Mouse (Mus musculus): ENCODE measurements around the gene Btbd35f11.
"Not testable (repeated sequence)": the region's sequence is repeated elsewhere in the genome, so short reads cannot be mapped to it uniquely, and the experiment has no call there.

The Btbd35f11 gene

DNA sequence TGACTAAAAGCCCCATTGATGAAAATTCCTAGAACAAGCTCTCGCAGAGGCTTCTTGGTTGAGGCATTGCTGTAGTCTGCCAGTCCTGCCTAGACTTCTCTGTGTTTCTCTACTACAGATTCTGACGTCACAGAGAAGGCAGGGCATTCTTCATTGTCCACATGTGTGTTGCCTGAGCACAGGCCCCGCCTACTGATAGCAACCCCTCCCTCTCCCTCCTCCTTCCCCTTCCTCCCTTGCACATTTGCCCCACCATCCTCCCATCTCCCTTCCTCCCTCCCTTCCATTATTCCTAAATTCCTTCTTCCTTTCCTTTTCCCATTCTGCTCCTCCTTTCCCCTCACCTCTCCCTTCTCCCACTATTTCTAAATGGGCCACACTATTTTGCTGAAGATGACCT is at the start of gene Btbd35f11:
Gene Btbd35f11 (minus strand): TSS at position 101 of the 400 bp plus-strand sequence.
- not testable (repeated sequence) for DNase-seq (ENCODE audit: low spot score)

DNA sequence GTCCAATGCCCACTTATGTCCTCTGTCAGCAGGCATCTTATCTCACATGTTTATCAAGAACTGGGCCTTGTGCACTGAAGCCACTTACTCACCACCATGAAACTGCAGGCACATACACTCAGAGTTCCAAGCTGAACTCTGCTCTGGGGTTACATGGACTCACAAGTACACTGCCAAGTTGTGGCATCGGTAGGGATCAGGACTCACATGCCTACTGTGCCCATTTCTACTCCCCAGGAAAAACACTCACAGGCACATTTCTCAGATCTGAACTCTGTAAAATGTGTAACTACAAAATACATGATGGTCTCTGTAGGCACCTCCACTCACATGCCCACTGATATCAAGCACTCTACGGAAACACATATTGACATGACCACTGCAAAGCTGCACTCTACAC is 33.5 kb downstream of the Btbd35f11 start:
- DNase-seq (ENCODE audit: low spot score), result not testable (repeated sequence)

Measured in retina, embryonic 14.5 days (tissue).